Mouse (Mus musculus) cerebellum, postnatal 4 days (tissue): ENCODE measurements at regions not wholly inside any gene's neighbourhood (a gene's known extent, or its start where the extent isn't known, plus 50 kb on each side); places are given as distances from the start of the nearest gene placed in this dataset.

Experiments
- DNase-seq, 2 experiments: peaks; one replicate each; pipeline ENCODE4 v3.0.0; 2022; ENCODE audit warnings: low spot score in 2 of 2, mixed read lengths in 1 of 2

GRCm38 (mm10) chr13:54847764-54848183, 58.6 kb downstream of the Tspan17 start:
- DNase-seq, result peak in 1 of 2 experiments; percentile 46

DNA sequence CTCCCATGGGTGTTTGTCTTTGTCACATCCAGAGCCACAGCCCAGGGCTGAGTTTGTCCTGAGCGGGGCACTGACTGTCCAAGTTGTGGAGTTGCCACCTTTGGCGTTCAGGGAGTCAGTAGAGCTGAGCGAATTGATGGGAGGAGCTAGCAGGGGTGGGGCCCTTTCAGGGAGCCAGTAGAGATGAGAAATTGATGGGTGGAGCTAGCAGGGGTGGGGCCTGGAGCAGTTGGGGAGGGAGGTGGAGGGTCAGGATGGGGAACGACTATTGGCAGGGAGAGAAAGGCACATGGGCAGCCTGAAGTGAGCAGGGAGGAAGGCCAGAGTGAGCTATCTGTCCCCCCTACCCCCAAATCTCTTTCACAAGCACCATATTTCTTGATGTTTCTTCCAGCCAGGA, 62.0 kb downstream of the Tspan17 start:
- DNase-seq, result no peak

- DNase-seq, result peak in 1 of 2 experiments; percentile 69
These were observed 66.4 kb downstream of the Tspan17 start for GRCm38 (mm10) chr13:54855333-54856238.

DNA sequence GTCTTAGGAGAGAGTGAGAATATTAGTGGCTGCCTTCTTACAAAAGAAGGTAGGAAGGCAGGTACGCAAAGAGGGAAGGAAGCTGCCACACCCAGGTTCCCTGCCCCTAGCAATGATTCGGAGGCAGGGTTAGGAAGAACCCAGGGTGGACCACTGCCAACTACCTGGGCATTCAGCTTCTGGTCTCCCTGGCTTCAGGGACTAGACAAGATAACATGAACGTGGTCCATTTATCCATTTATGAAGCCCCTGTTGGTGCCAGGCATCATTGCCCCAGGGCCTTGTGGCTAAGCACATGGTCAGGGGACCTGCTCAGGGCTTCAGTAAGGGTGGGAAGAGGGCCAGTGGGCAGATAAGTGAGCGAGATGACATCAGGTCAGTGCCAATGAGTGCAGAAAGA, 73.8 kb downstream of the Tspan17 start:
- DNase-seq, result no peak

DNA sequence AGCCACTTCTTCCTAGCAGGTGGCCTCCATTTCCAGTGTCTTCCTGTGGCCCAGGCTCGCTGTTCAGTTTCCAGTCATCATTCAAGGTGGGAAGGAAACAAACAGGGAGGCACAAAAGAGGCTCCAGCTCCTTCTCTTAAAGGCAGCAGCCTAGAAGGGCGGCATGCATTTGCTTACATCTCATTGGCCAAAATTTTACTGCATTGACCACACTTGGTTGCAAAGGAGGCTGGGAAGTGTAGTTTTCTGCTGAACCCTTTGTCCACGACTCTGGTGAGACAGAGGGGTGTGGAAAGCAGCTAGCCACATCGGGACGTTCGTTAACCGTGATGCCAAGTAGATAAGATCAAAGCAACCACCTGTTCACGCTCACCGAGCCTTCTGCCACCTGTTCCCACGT, 74.9 kb downstream of the Tspan17 start:
- DNase-seq, result no peak

GRCm38 (mm10) chr13:54872004-54872403, 77.2 kb upstream of the Unc5a start:
- no peak for DNase-seq

GRCm38 (mm10) chr13:54873882-54874281, 75.3 kb upstream of the Unc5a start:
- DNase-seq, result no peak

GRCm38 (mm10) chr13:54874291-54875200, 74.7 kb upstream of the Unc5a start:
- DNase-seq, result peak in 1 of 2 experiments; percentile 46

DNA sequence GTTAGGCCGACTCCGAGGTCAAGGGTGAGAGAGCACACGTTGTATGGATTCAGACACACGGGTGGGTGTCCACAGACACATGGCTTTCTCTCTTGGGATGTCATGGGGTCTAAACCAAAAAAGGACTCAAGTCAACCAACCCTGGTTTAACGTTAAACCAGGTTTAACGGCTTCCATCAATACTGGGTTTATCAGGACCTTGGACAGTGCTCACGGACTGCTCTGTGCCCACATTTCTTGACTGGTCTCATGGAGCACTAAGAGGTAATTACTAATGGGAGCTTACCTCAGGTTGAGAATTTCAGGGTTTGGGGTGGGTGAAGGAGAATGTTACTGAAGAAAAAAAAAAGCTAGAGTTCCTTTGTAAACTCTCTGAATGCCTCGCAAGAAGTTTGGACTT, 72.7 kb upstream of the Unc5a start:
- DNase-seq, result no peak

DNA sequence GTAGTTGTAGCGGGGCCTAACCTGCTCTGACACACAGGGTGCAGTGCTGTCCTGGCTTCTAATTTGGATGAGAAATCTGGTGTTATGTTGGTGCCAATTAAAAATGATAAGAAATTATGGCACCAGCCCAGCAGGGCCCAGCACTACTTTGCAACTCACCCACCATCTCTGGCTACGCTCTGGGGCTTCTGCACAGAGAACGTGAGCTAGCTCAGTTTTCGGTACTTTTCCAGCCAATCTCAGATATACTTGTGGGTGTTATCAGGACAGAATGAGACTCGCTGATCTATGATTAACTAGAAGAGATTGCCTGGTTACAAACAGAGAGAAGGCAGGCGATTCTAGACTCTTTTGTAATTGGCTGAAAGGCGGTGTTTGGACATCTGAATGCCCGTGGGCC, 71.6 kb upstream of the Unc5a start:
- DNase-seq, result no peak

GRCm38 (mm10) chr13:54879325-54879724, 69.9 kb upstream of the Unc5a start:
- DNase-seq, result no peak

- DNase-seq, result peak in 1 of 2 experiments; percentile 48
These were observed 69.0 kb upstream of the Unc5a start for GRCm38 (mm10) chr13:54880204-54880603.

- DNase-seq, result no peak
These were observed 66.4 kb upstream of the Unc5a start for GRCm38 (mm10) chr13:54882781-54883180.

DNA sequence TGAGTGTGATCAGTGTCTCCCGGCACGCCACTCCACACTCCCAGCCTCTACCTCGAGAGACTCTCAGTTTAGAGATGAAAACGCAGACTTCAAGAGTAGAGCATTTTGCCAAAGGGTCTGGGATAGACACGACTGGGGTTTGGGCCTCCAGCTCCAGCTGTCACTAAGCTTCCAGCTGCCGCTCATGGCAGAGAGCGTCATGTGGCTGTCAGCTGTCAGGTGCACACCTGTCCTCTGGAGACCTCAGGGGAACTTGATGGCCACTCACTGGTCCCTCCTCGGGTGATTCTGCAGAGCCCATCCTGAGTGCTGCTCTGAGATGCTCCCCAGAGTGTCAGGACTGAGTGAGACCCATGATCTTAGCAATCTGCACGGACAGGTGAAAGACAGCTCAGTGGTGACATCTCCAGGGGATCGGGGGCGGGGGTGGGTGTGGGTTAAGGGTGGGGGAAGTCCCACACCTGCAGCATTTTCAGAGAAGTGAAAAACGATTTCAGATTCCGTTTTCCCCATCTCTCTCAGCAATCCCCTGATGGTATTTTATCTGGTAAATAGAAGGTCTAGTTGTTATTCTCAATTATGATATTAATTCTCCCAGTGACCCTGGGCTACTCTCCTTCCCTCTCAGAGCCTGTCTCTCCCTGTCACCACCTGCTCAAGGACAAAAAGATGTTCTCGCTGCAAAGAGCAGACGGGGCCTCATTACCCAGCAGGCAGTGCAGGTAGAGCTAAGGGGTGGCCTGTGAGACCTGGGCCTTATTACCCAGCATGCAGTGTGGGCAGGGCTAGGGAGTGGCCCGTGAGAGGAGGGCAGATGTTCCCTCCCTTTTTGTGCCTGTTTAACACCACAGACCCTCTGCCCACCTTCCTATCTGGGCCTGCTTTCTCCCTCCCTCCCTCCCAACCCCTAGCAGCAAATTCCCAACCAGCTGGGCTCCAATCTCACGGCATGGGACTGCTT, 65.2 kb upstream of the Unc5a start:
- no peak for DNase-seq

DNA sequence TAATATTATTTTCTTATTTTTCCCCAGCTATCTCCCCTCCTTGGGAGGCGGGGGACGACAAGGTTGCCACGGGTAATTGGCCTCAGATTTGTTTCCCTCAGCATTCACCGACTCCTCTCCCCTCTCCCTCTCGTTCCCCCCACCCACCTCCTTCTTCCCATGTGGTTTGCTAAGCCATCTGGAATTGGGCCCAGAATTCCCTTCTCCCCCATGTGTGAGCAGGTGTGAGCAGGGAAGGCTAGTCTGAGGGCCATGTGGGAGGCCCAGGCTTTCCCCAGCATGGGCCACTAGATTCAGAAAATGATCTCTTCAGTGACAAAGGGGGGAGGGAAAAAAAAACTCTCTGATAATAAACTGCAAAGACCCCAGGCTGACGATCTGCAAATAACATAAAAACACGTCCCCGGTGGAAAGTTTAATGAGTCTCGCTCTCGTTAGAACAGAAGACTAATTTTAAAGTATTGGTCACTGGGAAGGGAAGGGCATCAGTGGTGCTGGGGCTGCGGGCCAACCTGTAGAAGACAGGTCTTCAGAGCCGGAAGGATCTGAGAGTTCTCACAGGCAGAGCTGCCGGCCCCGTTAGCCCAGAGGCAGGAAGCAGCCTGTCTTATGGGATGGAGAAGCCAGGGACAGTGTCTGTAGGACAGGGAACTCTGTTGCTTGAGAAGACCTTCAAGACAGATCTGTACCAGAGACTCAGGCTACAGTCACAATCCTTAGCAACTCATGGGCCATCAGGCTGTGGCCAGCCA, 64.3 kb upstream of the Unc5a start:
- DNase-seq, result peak in 1 of 2 experiments; percentile 56

DNA sequence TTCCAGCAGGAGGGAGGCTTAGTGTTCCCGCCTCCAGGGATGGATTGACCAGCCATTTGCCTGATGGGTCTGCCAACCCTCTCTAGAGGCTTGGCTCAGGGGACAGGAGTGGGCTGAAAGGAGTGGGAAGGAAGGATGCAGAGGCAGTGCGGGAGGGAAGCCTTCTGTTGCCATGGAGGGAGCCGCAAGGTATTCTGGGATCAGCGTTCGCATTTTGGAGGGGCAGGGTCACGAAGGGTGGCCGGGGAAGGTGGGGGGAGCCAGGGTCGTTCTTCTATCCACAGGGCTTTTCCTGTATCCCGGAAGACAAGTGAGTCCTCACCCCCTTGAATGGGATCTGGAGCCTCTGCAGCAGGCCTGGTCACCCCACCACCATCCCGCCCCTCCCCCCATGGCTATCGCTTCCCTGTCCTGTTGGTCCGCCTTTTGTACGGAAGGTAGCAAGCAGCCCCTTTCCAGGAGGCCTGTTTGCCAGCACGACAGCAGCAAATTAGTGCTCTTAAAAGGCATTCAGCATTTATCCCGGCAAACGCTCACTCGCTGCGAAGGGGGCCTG, 61.8 kb upstream of the Unc5a start:
- DNase-seq, result no peak

GRCm38 (mm10) chr13:54888021-54888420, 61.2 kb upstream of the Unc5a start:
- DNase-seq, result no peak

- no peak for DNase-seq
These were observed 59.4 kb upstream of the Unc5a start for GRCm38 (mm10) chr13:54889684-54890399.

GRCm38 (mm10) chr13:54892572-54892971, 56.6 kb upstream of the Unc5a start:
- DNase-seq, result no peak

- DNase-seq, result no peak
These were observed 55.6 kb upstream of the Unc5a start for GRCm38 (mm10) chr13:54893651-54894050.
